Mouse (Mus musculus): Measurements from ENCODE around the gene Tsen15. TPM values are rescaled to one million over a fixed set of nuclear protein-coding genes. Genes with fewer than 3 reads are reported as not detected.

Gene Tsen15
- 10 to 100 TPM; 30.6 to 32.3 TPM for total RNA-seq (2021)

DNA sequence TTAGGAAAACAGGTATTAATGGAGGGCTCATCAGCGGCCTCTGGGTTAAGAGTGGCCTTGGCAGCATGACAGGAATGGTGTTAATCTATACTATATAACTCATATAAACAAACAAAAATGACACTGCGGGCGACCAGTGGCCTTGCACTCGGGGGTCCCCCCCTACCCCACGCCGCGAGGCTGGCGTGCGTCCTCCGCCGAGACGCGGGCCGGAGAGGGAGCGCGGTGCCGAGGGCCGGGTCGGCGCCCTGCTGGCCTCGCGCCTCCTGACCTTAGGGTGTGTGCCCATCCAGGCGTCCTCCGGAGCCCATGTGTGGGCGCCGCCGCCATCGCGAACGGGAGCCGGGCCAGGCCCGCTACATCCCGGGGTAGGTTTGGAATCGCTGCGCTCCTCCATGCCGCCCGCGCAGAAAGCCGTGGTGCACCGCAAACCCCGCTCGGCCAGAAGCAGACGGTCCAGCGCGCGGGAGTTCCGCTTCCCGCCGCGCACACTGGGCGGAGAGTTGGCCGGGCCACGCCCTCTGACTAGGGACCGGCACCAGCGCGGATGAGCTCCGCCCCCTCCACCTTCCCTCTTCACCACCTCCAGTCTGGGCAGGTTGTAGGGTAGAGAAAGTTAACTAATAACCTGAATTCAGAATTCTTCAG, at the start of gene Tsen15:
Gene Tsen15, minus strand, starts transcription at position 501 of the 648 bp plus-strand sequence.
- DNase-seq (ENCODE audit: low spot score in 2 of 2): peak; percentile 89
- intact Hi-C loops (cut with DNase I): loop anchor here (5.0 kb wide), 1 partner anchor 126 kb away; no protein-coding TSS in a partner anchor

DNA sequence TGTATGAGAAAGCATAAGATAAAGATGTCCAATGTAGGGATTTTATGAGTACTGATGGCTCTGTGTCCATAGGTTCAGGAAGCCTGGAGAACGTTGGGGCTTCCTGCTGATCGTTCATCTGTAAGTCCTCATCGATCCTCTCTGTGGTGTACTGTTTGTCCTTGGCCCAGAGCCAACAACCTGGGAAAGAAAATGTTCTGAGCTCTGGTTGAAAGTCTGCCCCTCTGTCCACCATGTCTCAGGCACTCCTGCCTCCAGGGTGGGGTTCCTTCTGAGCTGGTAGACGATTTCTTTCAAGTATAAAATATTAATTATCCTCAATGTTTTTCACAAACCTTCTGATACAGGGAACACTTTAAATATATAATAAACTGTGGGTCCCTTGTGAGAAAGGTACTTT, 47.7 kb upstream of the Tsen15 start:
- intact Hi-C loops (cut with DNase I): no loop called here
- DNase-seq (ENCODE audit: low spot score in 2 of 2): no peak

DNA sequence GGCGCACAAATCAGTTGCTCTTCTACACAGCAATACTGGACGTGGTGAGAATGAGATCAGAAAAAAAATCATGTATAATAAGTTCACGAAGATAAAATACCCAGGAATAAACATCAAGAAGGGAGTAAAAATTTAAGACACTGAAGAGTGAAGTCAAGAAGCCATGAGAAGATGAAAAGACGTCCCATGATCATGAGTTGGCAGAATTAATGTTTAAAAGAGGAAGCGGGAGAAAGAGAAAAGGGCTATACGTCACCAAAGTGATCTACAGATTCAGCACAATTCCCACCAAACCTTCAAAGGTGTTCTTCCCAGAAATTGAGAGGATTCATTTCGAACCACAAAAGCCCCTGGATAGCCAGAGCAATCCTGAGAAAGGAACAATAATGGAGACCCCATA, 43.3 kb upstream of the Tsen15 start:
- intact Hi-C loops (cut with DNase I): no loop called here
- no peak for DNase-seq (ENCODE audit: low spot score in 2 of 2)

DNA sequence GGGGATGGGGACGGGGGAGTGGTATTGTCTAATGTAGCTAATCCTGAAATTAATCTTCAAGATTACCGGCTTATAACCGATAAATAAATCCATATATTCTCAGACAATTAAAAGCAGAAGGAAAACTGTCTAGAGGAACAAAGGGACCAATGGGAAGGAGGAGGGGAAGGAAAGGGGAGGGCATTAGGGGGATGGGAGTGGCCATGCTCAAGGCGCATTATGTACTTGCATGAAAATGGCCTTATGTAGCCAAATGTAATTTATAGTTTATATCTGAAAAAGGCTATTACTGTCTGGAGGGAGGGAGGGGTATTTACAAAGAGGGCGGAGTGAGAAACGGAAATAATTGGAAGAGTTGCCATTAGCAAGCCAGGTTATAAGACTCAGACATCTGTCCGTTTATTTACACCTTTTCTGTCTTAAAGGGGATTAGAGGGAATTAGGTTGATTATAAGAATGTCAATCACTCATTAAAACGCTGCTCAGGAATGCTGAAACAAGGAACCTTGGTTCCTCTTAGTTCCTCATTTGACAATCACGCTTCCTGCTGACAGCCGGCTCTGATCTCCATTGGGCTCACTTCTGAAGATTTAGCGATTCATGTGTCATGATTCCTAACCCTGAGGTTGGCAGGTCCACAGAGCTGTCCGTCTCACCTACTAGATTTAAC, 41.6 kb upstream of the Tsen15 start:
- intact Hi-C loops (cut with DNase I): no loop called here
- no peak for DNase-seq (ENCODE audit: low spot score in 2 of 2)

DNA sequence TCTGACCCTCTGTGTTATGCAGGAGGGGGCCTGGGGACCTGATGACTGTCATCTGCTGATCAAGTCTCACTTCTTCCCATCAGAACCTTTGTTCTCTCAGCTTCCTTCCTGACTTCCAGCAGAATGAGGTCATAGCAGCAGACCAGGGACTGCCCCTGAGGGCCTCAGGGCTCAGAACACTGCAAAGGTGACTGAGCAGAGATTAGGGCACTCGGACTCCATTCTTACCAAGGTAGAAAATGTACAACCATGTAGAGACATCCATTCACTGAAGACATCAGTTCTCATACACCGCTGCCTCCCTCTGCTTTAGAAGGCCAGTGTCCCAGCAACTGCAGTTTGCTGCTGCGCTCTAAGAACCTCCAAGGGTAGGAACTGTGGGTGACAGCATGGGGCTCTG, 36.6 kb upstream of the Tsen15 start:
- intact Hi-C loops (cut with DNase I): no loop called here
- no peak for DNase-seq (ENCODE audit: low spot score in 2 of 2)

DNA sequence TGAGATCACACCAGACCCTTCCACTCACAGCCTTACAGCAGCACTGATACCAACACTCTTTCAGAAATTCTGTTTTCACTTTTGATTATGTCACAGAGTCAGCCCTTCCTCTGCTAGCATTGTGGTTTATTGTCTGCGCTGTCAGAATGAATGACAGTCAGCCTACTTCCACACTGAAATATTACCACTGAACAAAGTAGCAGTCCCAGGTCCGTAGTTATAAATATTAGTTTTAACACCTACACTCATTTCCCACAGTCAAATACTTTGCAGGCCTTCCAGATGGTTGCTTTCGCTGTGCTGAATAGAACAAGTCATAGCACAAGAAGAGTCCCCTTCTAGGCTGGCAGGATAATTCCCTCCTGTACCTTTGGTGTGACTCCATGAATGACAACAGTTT, 35.8 kb upstream of the Tsen15 start:
- intact Hi-C loops (cut with DNase I): no loop called here
- peak in 1 of 2 experiments; percentile 14 for DNase-seq (ENCODE audit: low spot score in 2 of 2)

DNA sequence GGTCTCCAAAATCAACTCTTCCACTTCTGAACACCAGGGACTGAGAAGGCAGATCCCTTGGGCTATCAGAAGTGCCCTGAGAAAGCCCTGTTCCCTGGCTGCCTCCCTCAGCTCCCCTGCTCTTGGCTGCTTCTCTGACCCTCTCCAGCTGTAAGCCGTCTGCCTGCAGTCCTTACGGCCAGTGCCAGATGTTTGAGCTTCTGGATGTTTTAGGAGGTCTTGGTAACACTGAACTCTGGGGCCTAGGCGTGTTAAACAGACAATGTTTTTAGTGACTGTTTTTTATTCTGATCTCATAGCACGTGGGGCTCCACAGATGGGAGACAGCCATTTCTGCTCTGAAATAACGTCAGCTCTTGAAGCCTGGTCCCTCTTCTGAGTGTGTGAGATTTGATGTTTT, 31.1 kb upstream of the Tsen15 start:
- intact Hi-C loops (cut with DNase I): no loop called here
- no peak for DNase-seq (ENCODE audit: low spot score in 2 of 2)

DNA sequence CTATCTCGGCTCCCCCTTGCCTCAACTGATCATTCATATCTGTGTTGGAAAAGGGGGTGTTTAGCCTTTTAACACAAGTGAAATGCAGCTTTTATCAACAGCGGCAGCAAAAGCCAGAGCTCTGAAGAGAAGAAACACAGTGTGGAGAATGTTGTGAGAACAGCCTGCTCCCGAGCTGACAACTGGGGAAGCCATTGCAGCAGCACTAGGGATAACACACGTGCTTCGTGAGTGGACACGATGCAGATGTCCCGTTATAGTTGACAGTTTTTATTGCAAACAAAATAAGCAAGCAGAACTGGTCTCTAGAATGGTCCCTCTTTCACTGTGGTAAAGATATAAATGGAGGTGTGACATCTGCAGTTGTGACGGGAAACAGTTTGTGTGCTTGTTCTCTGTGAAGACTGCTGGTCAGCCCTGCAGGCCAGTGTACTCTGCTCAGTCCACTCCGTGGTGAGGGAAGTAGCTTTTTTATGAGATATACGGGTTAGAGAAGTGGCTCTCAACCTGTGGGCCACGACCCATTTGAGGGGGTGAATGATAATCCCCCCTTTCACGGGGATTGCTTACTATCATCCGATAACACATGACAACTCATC, 29.9 kb upstream of the Tsen15 start:
- DNase-seq (ENCODE audit: low spot score in 2 of 2): no peak
- intact Hi-C loops (cut with DNase I): no loop called here

DNA sequence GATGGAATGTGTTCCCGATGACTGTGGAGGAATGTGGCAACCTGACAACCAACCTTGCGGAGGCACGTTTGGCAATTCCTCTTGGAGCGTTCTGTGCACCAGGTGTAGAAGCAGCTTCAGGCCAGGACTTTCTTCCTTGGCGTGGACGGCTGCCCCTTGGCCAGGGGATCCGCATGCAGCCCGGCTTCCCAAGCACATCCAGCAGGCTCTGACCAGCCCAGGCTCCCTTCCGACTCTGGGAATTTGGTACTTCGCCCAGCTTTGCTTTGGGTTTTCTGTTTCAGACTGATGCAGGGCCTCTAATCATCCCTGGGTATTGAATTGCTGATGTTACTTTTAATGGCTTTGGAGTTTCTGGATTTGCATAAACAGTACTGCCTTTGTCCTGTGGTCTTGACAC, 28.0 kb upstream of the Tsen15 start:
- peak in 1 of 2 experiments; percentile 57 for DNase-seq (ENCODE audit: low spot score in 2 of 2)
- intact Hi-C loops (cut with DNase I): no loop called here

DNA sequence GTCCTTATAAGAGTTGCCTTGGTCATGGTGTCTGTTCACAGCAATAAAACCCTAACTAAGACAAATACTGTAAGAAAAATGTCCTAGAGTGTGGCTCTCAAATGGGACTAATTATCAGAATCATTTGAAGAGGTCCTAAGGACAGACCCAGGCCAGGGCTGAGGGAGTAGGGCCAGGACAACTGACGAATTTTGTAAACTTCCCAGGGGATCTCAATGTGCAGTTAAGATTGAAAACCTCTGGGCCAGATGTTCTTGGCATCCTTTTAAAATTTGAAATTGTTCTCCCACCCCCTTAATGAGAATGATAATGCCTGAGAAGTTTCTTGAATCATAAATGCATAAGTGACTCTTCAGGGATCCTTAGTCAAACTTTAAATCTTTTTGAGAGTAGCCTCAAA, 27.5 kb upstream of the Tsen15 start:
- intact Hi-C loops (cut with DNase I): no loop called here
- DNase-seq (ENCODE audit: low spot score in 2 of 2): no peak

DNA sequence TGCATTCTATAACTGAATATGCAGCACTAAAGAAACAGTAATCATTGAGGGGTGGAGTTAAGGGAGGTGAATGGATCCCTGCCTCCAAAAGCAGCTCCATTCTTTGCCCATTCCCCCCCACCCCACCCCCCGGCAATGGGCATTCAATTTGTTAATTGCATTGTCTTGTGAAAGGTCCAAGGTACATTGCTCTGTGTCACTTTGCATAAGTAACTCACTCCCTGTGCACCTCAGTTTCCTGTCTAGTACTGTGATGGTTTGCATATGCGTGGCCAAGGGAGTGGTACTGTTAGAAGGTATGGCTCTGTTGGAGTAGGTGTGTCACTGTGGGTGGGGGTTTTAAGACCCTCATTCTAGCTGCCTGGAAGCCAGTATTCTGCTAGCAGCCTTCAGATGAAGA, 26.6 kb upstream of the Tsen15 start:
- DNase-seq (ENCODE audit: low spot score in 2 of 2): no peak
- intact Hi-C loops (cut with DNase I): no loop called here

DNA sequence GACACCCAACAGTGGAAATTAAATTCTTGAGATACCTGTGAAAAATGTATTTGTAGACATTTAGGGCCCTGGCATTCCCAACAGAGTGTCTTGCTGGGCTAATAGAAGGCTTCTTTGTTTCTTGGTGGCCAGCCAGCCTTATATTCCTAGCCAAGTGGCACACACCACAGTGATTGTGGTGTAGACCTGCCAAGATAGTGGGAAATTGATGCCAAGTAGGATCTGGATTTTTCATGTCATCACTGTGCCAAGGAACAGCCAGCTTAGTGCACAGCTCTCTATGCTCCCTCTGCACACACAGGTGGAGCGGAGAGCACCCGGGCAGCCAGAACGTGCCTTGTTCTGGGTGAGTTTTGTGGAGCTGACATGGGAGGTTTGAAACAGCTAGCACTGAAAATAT, 24.2 kb upstream of the Tsen15 start:
- intact Hi-C loops (cut with DNase I): no loop called here
- DNase-seq (ENCODE audit: low spot score in 2 of 2): peak in 1 of 2 experiments; percentile 63

DNA sequence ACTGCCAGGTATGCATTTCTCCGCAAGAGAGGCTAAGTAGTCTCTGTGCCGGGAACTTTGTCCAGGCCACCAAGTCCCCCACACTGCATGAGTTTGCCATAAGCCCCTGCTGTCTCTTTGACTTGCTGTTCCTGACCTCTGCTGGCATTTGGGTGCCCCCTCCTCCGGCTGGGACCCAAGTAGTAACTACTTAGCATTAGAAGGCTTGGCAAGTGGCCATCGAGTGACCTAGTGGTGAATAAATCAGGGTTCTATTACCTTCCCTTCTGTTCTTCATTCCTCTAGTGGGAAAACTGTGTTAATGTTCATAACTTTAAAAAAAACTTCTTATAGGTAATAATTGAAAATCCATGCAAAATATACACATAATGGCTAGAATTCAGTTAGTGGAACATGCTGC, 22.9 kb upstream of the Tsen15 start:
- no peak for DNase-seq (ENCODE audit: low spot score in 2 of 2)
- intact Hi-C loops (cut with DNase I): no loop called here

DNA sequence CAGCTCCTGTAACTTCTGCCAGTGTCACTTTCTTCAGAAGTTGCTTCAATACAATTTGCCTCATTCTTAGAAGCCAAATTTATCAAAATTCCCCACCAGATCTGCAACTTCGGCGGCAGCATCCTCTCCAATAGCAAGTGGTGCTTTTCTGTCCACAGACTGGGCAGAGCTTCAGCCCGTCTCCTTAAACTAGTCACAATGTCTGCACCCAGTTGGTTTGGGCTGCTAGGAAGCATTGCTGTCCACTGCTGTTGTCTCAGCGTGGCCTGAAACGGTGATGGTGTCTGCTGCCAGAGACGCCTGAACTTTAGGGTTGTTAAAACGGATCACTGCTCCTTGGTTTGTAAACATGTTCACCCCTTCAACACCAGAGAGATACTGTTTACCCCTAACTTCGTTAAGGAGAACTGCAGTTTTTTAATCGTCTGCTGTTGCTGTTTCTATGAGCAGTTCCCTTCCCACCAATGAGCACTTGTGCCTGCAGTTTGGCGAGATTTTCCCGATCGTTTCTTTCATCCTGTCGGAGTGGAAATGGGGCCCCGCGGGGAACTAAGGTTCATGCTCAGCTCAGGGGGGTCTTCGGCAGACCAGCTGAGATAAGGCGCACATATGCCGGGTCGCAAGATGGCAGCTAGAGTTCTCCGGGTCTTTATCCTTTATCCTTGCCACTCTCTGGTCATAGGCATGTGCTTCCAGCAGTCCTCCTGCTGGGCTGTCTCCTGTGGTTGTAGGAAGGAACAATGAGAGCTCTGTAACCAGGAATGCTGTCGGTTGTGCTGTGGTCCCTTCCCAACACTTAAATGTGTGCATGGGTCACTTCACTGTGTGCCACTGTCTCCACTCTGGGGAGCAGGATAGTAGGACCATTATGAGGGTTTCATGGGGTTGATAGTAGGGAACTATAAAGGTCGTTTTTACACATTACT, 20.8 kb upstream of the Tsen15 start:
- intact Hi-C loops (cut with DNase I): no loop called here

DNA sequence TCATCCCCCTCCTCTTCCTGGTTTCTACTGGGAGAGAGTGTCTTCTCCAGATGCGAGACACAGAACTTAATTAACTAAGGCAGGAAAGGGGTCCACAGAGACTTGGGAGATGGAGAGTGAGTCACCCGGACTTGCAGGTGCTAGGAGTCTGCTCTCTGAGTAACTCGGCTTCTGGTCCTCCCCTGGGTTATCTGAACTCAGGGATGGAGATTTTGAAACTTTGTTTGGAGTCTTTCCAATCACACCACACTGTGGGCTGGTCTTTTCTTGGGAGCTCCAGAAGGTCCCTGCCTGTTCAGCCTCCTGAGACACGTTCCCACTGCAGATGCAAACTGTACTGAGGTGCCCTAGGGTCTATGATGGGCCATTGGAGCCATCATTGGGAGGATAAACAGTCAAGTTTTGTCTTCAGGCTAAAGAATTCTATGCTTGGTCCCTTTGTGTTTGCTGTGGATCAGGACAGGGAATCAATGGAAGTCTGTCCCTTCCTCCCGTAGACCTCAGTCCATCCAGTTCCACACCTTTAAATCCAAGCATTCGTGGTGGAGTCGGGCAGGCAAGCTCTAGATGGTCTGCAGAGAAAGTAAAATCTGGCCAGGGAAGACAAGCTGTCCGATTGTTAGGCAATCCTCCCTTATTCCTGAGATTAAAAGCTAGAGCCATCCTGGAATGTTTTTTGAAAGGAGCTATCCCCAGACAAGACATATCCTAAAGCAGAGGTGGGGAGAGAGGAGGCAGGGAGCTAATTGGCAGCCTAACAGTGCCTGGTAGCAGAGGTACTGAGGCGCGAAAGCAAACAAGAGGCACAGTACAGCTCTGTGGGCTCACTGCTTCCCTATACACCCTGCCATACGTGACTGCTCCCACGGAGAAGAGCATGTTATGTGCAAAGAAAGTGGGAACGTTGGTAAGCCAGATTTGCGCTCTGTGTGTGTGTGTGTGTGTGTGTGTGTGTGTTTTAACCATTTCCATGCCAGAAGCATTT, 14.4 kb upstream of the Tsen15 start:
- peak; percentile 52 to 78 for DNase-seq (ENCODE audit: low spot score in 2 of 2)
- intact Hi-C loops (cut with DNase I): loop anchor here (5.0 kb wide), 1 partner anchor 121 kb away; no protein-coding TSS in a partner anchor

More for the DNA sequence above, 20.8 kb upstream of the Tsen15 start:
- no peak for DNase-seq (ENCODE audit: low spot score in 2 of 2)

DNA sequence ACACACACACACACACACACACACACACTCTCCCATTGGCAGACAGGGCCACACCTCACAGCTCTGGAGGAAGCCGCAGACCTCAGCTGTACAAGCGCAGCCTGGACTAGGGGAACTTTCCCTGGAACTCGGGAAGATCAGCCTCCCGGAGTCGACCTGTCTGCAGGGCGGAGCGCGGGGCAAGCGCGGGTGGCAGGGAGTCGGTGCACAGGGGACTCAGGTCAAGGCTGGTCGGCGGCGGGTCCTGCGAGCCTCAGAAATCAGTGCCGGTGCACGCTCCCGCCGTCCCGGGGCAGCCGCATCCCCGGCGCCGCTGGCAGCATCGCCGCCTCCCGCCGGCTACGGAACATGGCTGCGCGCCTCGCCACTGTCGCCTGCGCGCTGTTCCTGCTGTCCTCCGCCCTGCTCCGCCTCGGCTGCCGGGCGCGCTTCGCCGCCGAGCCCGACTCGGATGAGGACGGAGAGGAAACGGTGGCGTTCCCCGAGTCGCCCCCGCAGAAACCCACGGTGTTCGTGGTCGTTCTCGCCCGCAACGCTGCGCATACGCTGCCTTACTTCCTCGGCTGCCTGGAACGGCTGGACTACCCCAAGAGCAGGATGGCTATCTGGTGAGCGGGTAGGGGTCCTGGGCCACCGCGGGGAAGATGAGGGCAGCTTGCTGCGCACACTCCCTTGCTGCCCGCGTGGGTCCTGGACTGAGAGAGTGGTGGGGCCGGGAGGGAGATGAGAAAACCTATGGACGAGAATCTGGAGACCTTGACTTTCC, 13.5 kb upstream of the Tsen15 start, which contains the start of gene Colgalt2:
Gene Colgalt2, plus strand, starts transcription at position 41 of the 766 bp plus-strand sequence.
- intact Hi-C loops (cut with DNase I): loop anchor here (5.0 to 10.0 kb wide), 2 partner anchors 122 to 355 kb away; partner anchors contain the start of gene Apobec4
- DNase-seq (ENCODE audit: low spot score in 2 of 2): peak; percentile 47 to 63

DNA sequence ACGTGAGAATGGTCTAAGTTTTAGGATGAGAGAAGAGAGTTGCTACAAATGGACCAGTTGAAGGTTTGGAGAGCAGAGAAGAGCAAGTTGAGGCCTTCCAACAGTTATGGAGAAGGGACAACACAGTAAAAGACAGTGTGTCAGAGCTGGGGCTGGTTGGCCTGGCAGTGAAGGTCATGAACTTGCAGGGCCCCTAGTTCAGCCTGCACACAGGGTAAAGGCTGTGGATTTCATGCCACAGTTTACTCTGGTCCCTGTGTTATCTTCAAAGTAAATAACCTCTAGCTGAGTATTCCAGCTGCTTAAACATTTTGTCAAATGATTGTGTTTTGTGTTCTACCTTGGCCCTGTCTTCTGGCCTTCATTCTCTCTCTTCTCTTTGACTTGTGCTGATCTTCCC, 12.2 kb upstream of the Tsen15 start:
- no peak for DNase-seq (ENCODE audit: low spot score in 2 of 2)
- intact Hi-C loops (cut with DNase I): loop anchor here (10.0 kb wide), 1 partner anchor 356 kb away; the partner anchor contains the start of gene Apobec4

Measured in left cerebral cortex, postnatal 25 days (tissue).